Mouse (Mus musculus) heart, embryonic 13.5 days (tissue): ENCODE measurements at regions not wholly inside any gene's neighbourhood (a gene's known extent, or its start where the extent isn't known, plus 50 kb on each side); places are given as distances from the start of the nearest gene placed in this dataset.

Experiments used
- ATAC-seq: fragments of 200-750 bp; cut with Nextera tagmentation; 2 replicates; pipeline ENCODE4 v1.8.0; 2017; ENCODE audit warnings: moderate TSS enrichment; ENCODE audit not compliant: insufficient number of reproducible peaks, low FRiP score, low TSS enrichment; ENCODE audit errors: extremely low read depth
- H3K27ac ChIP-seq: fragments of 300-500 bp; sonication (generic); replicated peaks from 2 replicates; pipeline ENCODE4 v1.5.1; 2015; ENCODE audit warnings: moderate library complexity, mild to moderate bottlenecking, inconsistent platforms
- H3K27me3 ChIP-seq: fragments of 300-500 bp; sonication (generic); replicated peaks from 2 replicates; pipeline ENCODE4 v1.6.1; 2015; ENCODE audit warnings: mild to moderate bottlenecking, inconsistent platforms
- H3K36me3 ChIP-seq: fragments of 300-500 bp; sonication (generic); 2 replicates; pipeline ENCODE4 v1.6.1; 2015; ENCODE audit warnings: mild to moderate bottlenecking, inconsistent platforms
- H3K4me1 ChIP-seq: fragments of 300-500 bp; sonication (generic); 2 replicates; pipeline ENCODE4 v1.6.1; 2015; ENCODE audit warnings: inconsistent platforms
- H3K4me2 ChIP-seq: fragments of 300-500 bp; sonication (generic); 2 replicates; pipeline ENCODE4 v1.6.1; 2015; ENCODE audit warnings: inconsistent platforms, mild to moderate bottlenecking, moderate library complexity
- H3K4me3 ChIP-seq: fragments of 300-500 bp; sonication (generic); 2 replicates; pipeline ENCODE4 v1.5.1; 2015; ENCODE audit warnings: moderate library complexity, mild to moderate bottlenecking, inconsistent platforms
- H3K9ac ChIP-seq: fragments of 300-500 bp; sonication (generic); 2 replicates; pipeline ENCODE4 v1.6.1; 2015; ENCODE audit warnings: inconsistent platforms, mild to moderate bottlenecking, moderate library complexity
- H3K9me3 ChIP-seq: fragments of 300-500 bp; sonication (generic); 2 replicates; pipeline ENCODE4 v1.6.1; 2016; ENCODE audit warnings: inconsistent platforms
- WGBS: fragments of 180-500 bp; shearing (Covaris S2); methylation state at CpG from one replicate; pipeline ENCODE4 v1.1.7; 2015; ENCODE audit warnings: mixed read lengths; 5-methylcytosine and 5-hydroxymethylcytosine counted together

- ATAC-seq, result no peak
Observed at GRCm38 (mm10) chr4:32153356-32153755, 85.2 kb upstream of the Bach2 start.

GRCm38 (mm10) chr4:32156965-32157364 lies 81.6 kb upstream of the Bach2 start:
- H3K27ac ChIP-seq, result no peak overlapping the region
- H3K9me3 ChIP-seq, result no peaks in the 10 kb centered on the region
- H3K27me3 ChIP-seq, result no peaks in the 10 kb centered on the region
- no peak for ATAC-seq
- H3K9ac ChIP-seq, result no peak overlapping the region
- peaks cover 16% of the 10 kb centered on the region for H3K4me1 ChIP-seq
- H3K36me3 ChIP-seq, result no peaks in the 10 kb centered on the region
- no peak overlapping the region for H3K4me2 ChIP-seq
- no peak overlapping the region for H3K4me3 ChIP-seq
- 73% methylated on average over 8 of the region's 8 CpGs for WGBS

More at GRCm38 (mm10) chr4:32153356-32153755, 85.2 kb upstream of the Bach2 start:
- 71% methylated on average over 4 of the region's 4 CpGs for WGBS
- Histone ChIP-seq H3K9ac (no peak overlapping the region), H3K27me3 (no peaks in the 10 kb centered on the region), H3K9me3 (no peaks in the 10 kb centered on the region), H3K4me3 (no peak overlapping the region), H3K27ac (no peak overlapping the region), H3K4me2 (no peak overlapping the region), H3K36me3 (no peaks in the 10 kb centered on the region), H3K4me1 (peaks cover 4% of the 10 kb centered on the region; the same call in 1 of the 2 replicates)

GRCm38 (mm10) chr4:32158451-32158850 lies 80.2 kb upstream of the Bach2 start:
- Histone ChIP-seq H3K9ac (no peak overlapping the region), H3K4me1 (peaks cover 22% of the 10 kb centered on the region), H3K9me3 (no peaks in the 10 kb centered on the region), H3K4me2 (no peak overlapping the region), H3K27ac (no peak overlapping the region), H3K27me3 (no peaks in the 10 kb centered on the region), H3K36me3 (no peaks in the 10 kb centered on the region), H3K4me3 (no peak overlapping the region)
- 59% methylated on average over 5 of the region's 5 CpGs for WGBS
- no peak for ATAC-seq

- no peak overlapping the region for H3K4me3 ChIP-seq
- WGBS, result 46% methylated on average over 4 of the region's 4 CpGs
Observed at GRCm38 (mm10) chr4:32158886-32159285, 79.7 kb upstream of the Bach2 start.

GRCm38 (mm10) chr4:32160815-32161214 lies 77.8 kb upstream of the Bach2 start:
- Histone ChIP-seq H3K27me3 (no peaks in the 10 kb centered on the region), H3K36me3 (no peaks in the 10 kb centered on the region), H3K4me1 (peaks cover 22% of the 10 kb centered on the region), H3K27ac (no peak overlapping the region), H3K4me2 (no peak overlapping the region), H3K9ac (no peak overlapping the region), H3K4me3 (no peak overlapping the region), H3K9me3 (no peaks in the 10 kb centered on the region)
- WGBS, result 46% methylated on average over 2 of the region's 2 CpGs
- no peak for ATAC-seq

More at GRCm38 (mm10) chr4:32158886-32159285, 79.7 kb upstream of the Bach2 start:
- Histone ChIP-seq H3K4me1 (peaks cover 22% of the 10 kb centered on the region), H3K27ac (no peak overlapping the region), H3K36me3 (no peaks in the 10 kb centered on the region), H3K27me3 (no peaks in the 10 kb centered on the region), H3K4me2 (no peak overlapping the region), H3K9me3 (no peaks in the 10 kb centered on the region), H3K9ac (no peak overlapping the region)
- ATAC-seq, result no peak

- Histone ChIP-seq H3K27me3 (no peaks in the 10 kb centered on the region), H3K36me3 (no peaks in the 10 kb centered on the region), H3K4me3 (no peak overlapping the region), H3K27ac (peak overlapping the region; percentile 39), H3K9ac (no peak overlapping the region), H3K4me2 (peak overlapping the region; percentile 33), H3K9me3 (no peaks in the 10 kb centered on the region), H3K4me1 (peaks cover 22% of the 10 kb centered on the region)
- 30% methylated on average over 10 of the region's 10 CpGs for WGBS
- no peak for ATAC-seq
Observed at GRCm38 (mm10) chr4:32161871-32162656, 76.5 kb upstream of the Bach2 start.

GRCm38 (mm10) chr4:32162694-32163240 lies 75.8 kb upstream of the Bach2 start:
- Histone ChIP-seq H3K9ac (no peak overlapping the region), H3K4me3 (no peak overlapping the region), H3K4me2 (no peak overlapping the region), H3K27ac (no peak overlapping the region), H3K27me3 (no peaks in the 10 kb centered on the region), H3K9me3 (no peaks in the 10 kb centered on the region), H3K36me3 (no peaks in the 10 kb centered on the region), H3K4me1 (peaks cover 22% of the 10 kb centered on the region)
- WGBS, result 81% methylated on average over 12 of the region's 12 CpGs
- ATAC-seq, result no peak

GRCm38 (mm10) chr4:32164081-32164641 lies 74.4 kb upstream of the Bach2 start:
- H3K36me3 ChIP-seq, result no peaks in the 10 kb centered on the region
- peaks cover 22% of the 10 kb centered on the region for H3K4me1 ChIP-seq
- no peak for ATAC-seq
- H3K27me3 ChIP-seq, result no peaks in the 10 kb centered on the region
- WGBS, result 82% methylated on average over 11 of the region's 11 CpGs
- no peaks in the 10 kb centered on the region for H3K9me3 ChIP-seq
- H3K4me2 ChIP-seq, result no peak overlapping the region
- no peak overlapping the region for H3K4me3 ChIP-seq
- H3K9ac ChIP-seq, result no peak overlapping the region
- no peak overlapping the region for H3K27ac ChIP-seq

GRCm38 (mm10) chr4:32164736-32165241 lies 73.8 kb upstream of the Bach2 start:
- Histone ChIP-seq H3K4me3 (no peak overlapping the region), H3K9ac (no peak overlapping the region), H3K27ac (no peak overlapping the region), H3K9me3 (no peaks in the 10 kb centered on the region), H3K4me1 (peaks cover 27% of the 10 kb centered on the region), H3K4me2 (no peak overlapping the region), H3K27me3 (no peaks in the 10 kb centered on the region), H3K36me3 (no peaks in the 10 kb centered on the region)
- ATAC-seq, result no peak
- WGBS, result 76% methylated on average over 11 of the region's 11 CpGs

GRCm38 (mm10) chr4:32165918-32166528 lies 72.6 kb upstream of the Bach2 start:
- 66% methylated on average over 12 of the region's 12 CpGs for WGBS
- no peak for ATAC-seq
- Histone ChIP-seq H3K4me3 (no peak overlapping the region), H3K36me3 (no peaks in the 10 kb centered on the region), H3K4me2 (no peak overlapping the region), H3K27me3 (no peaks in the 10 kb centered on the region), H3K9me3 (no peaks in the 10 kb centered on the region), H3K9ac (no peak overlapping the region), H3K4me1 (peaks cover 36% of the 10 kb centered on the region), H3K27ac (no peak overlapping the region)

- Histone ChIP-seq H3K27ac (no peak overlapping the region), H3K4me3 (no peak overlapping the region), H3K4me1 (peaks cover 29% of the 10 kb centered on the region), H3K9ac (no peak overlapping the region), H3K36me3 (no peaks in the 10 kb centered on the region), H3K27me3 (no peaks in the 10 kb centered on the region), H3K9me3 (no peaks in the 10 kb centered on the region), H3K4me2 (no peak overlapping the region)
- WGBS, result 81% methylated on average over 11 of the region's 11 CpGs
- no peak for ATAC-seq
Observed at GRCm38 (mm10) chr4:32167151-32167550, 71.5 kb upstream of the Bach2 start.
